Comparison of ENCODE assay signal across 8 mouse cellular contexts in the genomic region with DNA sequence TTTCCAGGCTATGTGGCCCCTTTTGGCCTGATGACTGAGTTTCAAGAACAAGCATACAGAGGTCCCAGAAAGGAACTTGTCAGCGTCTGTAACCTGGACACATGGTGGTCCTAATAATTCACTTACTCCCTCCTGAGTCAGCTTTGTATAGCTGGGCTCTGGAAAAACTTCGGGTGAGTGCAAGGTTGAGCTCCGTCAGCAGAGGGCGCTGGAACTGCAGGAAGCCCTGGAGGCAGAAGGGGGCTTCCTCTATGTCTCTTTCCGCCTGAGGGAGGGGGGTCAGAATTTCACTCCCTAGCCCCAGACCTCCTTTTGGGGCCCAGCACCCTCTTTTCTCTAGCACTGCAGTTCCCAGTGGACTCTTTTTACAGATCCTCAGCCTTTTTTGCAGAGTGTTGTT. TPM values are rescaled to one million over a fixed set of nuclear protein-coding genes. Genes with fewer than 3 reads are reported as not detected.
DNase-seq lines count a peak whose midpoint lies in the region; ATAC-seq and TF ChIP-seq lines count a peak whose summit lies in the region.

No protein-coding gene starts in this region.

- peak overlapping the region; percentile 43; the same call in 1 of the 2 replicates for H3K4me2 ChIP-seq in kidney, embryonic 15.5 days
- no peak overlapping the region for H3K4me2 ChIP-seq in liver, postnatal 0 days (ENCODE audit: low read depth, low read length)

- no peak overlapping the region for H3K4me3 ChIP-seq in kidney, embryonic 15.5 days (replicated peaks)
- no peak overlapping the region for H3K4me3 ChIP-seq in liver, postnatal 0 days (ENCODE audit: low read depth, low read length)

- peak; percentile 89 for TF ChIP-seq CTCF in liver, postnatal 0 days (IDR thresholded peaks at IDR 0.05; ENCODE audit: low read depth)

- peaks cover 27% of the 10 kb centered on the region for H3K4me1 ChIP-seq in kidney, embryonic 15.5 days
- H3K4me1 ChIP-seq in liver, postnatal 0 days (ENCODE audit: insufficient read depth): peaks cover 16% of the 10 kb centered on the region

- no peak overlapping the region for H3K9ac ChIP-seq in kidney, embryonic 15.5 days
- H3K9ac ChIP-seq in liver, postnatal 0 days (replicated peaks): 0 out of 2 replicates have a peak overlapping the region, but pooled peaks have one; percentile 7

- no peak for TF ChIP-seq EP300 in liver, postnatal 0 days (IDR thresholded peaks at IDR 0.05; ENCODE audit: low read depth)

- H3K27ac ChIP-seq in kidney, embryonic 15.5 days: no peak overlapping the region
- no peak overlapping the region for H3K27ac ChIP-seq in liver, postnatal 0 days (ENCODE audit: low read depth)

- WGBS in kidney, embryonic 15.5 days: 0% methylated on average over 5 of the region's 5 CpGs
- 0% methylated on average over 5 of the region's 5 CpGs for WGBS in liver, postnatal 0 days (ENCODE audit: insufficient replicate concordance)

- peak; percentile 54 for DNase-seq in urinary bladder, adult 2 months (ENCODE audit: low spot score)
- no peak for DNase-seq in urinary bladder, postnatal 10 days (ENCODE audit: low spot score)
- peak; percentile 63 for DNase-seq in cerebellum, adult 9-10 months
- DNase-seq in heart, adult 8-10 months (ENCODE audit: low spot score): peak; percentile 65
- DNase-seq in liver, postnatal 0 days: peak; percentile 78
- DNase-seq in retina, embryonic 14.5 days (ENCODE audit: low spot score): peak; percentile 86
- peak; percentile 75 for DNase-seq in urinary bladder, postnatal 14 days (ENCODE audit: low spot score)

- 0 out of 2 replicates have a peak, but pooled peaks cover 15% of the 10 kb centered on the region for H3K27me3 ChIP-seq in kidney, embryonic 15.5 days
- 0 out of 2 replicates have a peak, but pooled peaks cover 3% of the 10 kb centered on the region for H3K27me3 ChIP-seq in liver, postnatal 0 days (ENCODE audit: insufficient read depth, low read length)

- no peak for ATAC-seq in kidney, embryonic 15.5 days (replicated peaks; ENCODE audit: low FRiP score)
- ATAC-seq in liver, postnatal 0 days: no peak

- no peaks in the 10 kb centered on the region for H3K9me3 ChIP-seq in kidney, embryonic 15.5 days (replicated peaks)
- no peaks in the 10 kb centered on the region for H3K9me3 ChIP-seq in liver, postnatal 0 days (ENCODE audit: low read length)

- H3K36me3 ChIP-seq in kidney, embryonic 15.5 days: no peaks in the 10 kb centered on the region
- no peaks in the 10 kb centered on the region for H3K36me3 ChIP-seq in liver, postnatal 0 days (replicated peaks; ENCODE audit: insufficient read depth, low read length)

RNA-seq across cellular contexts. Expression of gene Chmp6, which starts 3.8 kb away (rescaled TPM):
- polyA plus RNA-seq in urinary bladder, adult 2 months (2012; rRNA removed): 35.3 and 38.0 TPM in 2 replicates
- total RNA-seq in heart, adult 8-10 months (2022): 10 to 100 TPM; 29.9 to 33.7 (median 30.4) TPM
- polyA plus RNA-seq in kidney, embryonic 15.5 days (2015; fragmentation: Nextera tagmentation; extraction: Ambion mirVana): 94.1 and 101 TPM in 2 replicates
- polyA plus RNA-seq in liver, postnatal 0 days (2015; fragmentation: Nextera tagmentation; extraction: Ambion mirVana): 28.0 and 30.5 TPM in 2 replicates

RNA-seq across cellular contexts. Expression of gene Baiap2, which starts 33.1 kb away (rescaled TPM):
- polyA plus RNA-seq in urinary bladder, adult 2 months (2012; rRNA removed): 35.1 and 39.0 TPM in 2 replicates
- total RNA-seq in heart, adult 8-10 months (2022): 10 to 100 TPM in 1 of 4 experiments, 1 to 10 TPM in 3; 4.8 to 10.0 (median 5.8) TPM
- polyA plus RNA-seq in kidney, embryonic 15.5 days (2015; fragmentation: Nextera tagmentation; extraction: Ambion mirVana): 20.8 and 22.3 TPM in 2 replicates
- polyA plus RNA-seq in liver, postnatal 0 days (2015; fragmentation: Nextera tagmentation; extraction: Ambion mirVana): 20.8 and 21.3 TPM in 2 replicates
